Mouse (Mus musculus): ENCODE results near the gene Pla2g4d. TPM values are rescaled to one million over a fixed set of nuclear protein-coding genes. Genes with fewer than 3 reads are reported as not detected.
A peak's percentile ranks its signal among the peaks of the same experiment; 100 is the strongest.

Gene Pla2g4d
- total and polyA plus RNA-seq, 3 experiments = not detected

GRCm38 (mm10) chr2:120235381-120235780 is 53.6 kb downstream of the Pla2g4d start:
- Histone ChIP-seq H3K27ac (ENCODE audit: control insufficient read depth, low read depth, low read length) (no peak overlapping the region), H3K27me3 (ENCODE audit: control insufficient read depth in 1 of 2, insufficient read depth in 2 of 2, low read length in 2 of 2) (peaks cover 0 to 1% of the 10 kb centered on the region in 2 experiments; a peak in 2 of 4 replicates), H3K79me2 (ENCODE audit: control insufficient read depth, insufficient read depth, low read length, poor library complexity) (no peaks in the 10 kb centered on the region), H3K9ac (ENCODE audit: control insufficient read depth, low read depth, low read length, poor library complexity, severe bottlenecking) (no peak overlapping the region), H3K4me1 (ENCODE audit: control insufficient read depth in 1 of 2, insufficient read depth in 2 of 2, low read length in 2 of 2) (peaks cover 0 to 4% of the 10 kb centered on the region in 2 experiments; a peak in 1 of 4 replicates), H3K4me3 (ENCODE audit: control insufficient read depth in 1 of 2, insufficient read depth in 1 of 2, low read depth in 2 of 2, low read length in 2 of 2) (no peak overlapping the region), H3K36me3 (ENCODE audit: control insufficient read depth in 1 of 2, insufficient read depth in 2 of 2, low read length in 2 of 2) (peaks cover 0 to 4% of the 10 kb centered on the region in 2 experiments; a peak in 2 of 4 replicates), H3K9me3 (replicated peaks; ENCODE audit: insufficient read depth, low read length) (no peaks in the 10 kb centered on the region)
- DNase-seq (ENCODE audit: low read depth, low spot score) = no peak
- 0 out of 2 replicates have a peak, but pooled peaks have one; percentile 20 for TF ChIP-seq JUND (IDR thresholded peaks at IDR 0.05; ENCODE audit: low read depth, low read length)
- TF ChIP-seq MAFK (IDR thresholded peaks at IDR 0.05; ENCODE audit: borderline replicate concordance, low read depth, low read length) = no peak

- no peak overlapping the region for H3K27ac ChIP-seq (ENCODE audit: control insufficient read depth, low read depth, low read length)
- no peaks in the 10 kb centered on the region for H3K9me3 ChIP-seq (replicated peaks; ENCODE audit: insufficient read depth, low read length)
- peaks cover 0 to 4% of the 10 kb centered on the region in 2 experiments; a peak in 2 of 4 replicates for H3K36me3 ChIP-seq (ENCODE audit: control insufficient read depth in 1 of 2, insufficient read depth in 2 of 2, low read length in 2 of 2)
- DNase-seq (ENCODE audit: low read depth, low spot score) = no peak
- H3K4me1 ChIP-seq (ENCODE audit: control insufficient read depth in 1 of 2, insufficient read depth in 2 of 2, low read length in 2 of 2) = peaks cover 0 to 4% of the 10 kb centered on the region in 2 experiments; a peak in 1 of 4 replicates
- TF ChIP-seq ELF1 (IDR thresholded peaks at IDR 0.05; ENCODE audit: low read depth, low read length) (no peak), NELFE (IDR thresholded peaks at IDR 0.05; ENCODE audit: low read depth, low read length) (no peak), MYB (IDR thresholded peaks at IDR 0.05; ENCODE audit: low read depth, low read length) (no peak), MAFK (IDR thresholded peaks at IDR 0.05; ENCODE audit: borderline replicate concordance, low read depth, low read length) (no peak), ZMIZ1 (IDR thresholded peaks at IDR 0.05; ENCODE audit: low read depth, low read length) (no peak), GATA1 (IDR thresholded peaks at IDR 0.05; ENCODE audit: low read depth, low read length) (no peak), POLR2A (IDR thresholded peaks at IDR 0.05; ENCODE audit: control insufficient read depth in 1 of 2, insufficient read depth in 1 of 2, low read depth in 1 of 2, low read length in 2 of 2, poor library complexity in 1 of 2) (no peak), CTCF (IDR thresholded peaks at IDR 0.05 in 2 of 3, conservative IDR thresholded peaks at IDR 0.05 in 1 of 3; ENCODE audit: control insufficient read depth in 1 of 3, insufficient read depth in 1 of 3, low read depth in 2 of 3, low read length in 3 of 3, poor library complexity in 1 of 3, severe bottlenecking in 1 of 3) (no peak), RAD21 (IDR thresholded peaks at IDR 0.05; ENCODE audit: low read depth, low read length) (no peak), NRF1 (IDR thresholded peaks at IDR 0.05; ENCODE audit: insufficient read depth, low read depth, low read length, poor library complexity, severe bottlenecking) (no peak), MYC (IDR thresholded peaks at IDR 0.05; ENCODE audit: low read depth, low read length) (no peak), CHD2 (IDR thresholded peaks at IDR 0.05; ENCODE audit: low read length) (no peak), MEF2A (IDR thresholded peaks at IDR 0.05; ENCODE audit: extremely low read depth, insufficient replicate concordance, low read depth, low read length, poor library complexity, severe bottlenecking) (no peak), TCF12 (IDR thresholded peaks at IDR 0.05; ENCODE audit: low read depth, low read length) (no peak), EP300 (IDR thresholded peaks at IDR 0.05; ENCODE audit: low read depth in 1 of 2, low read length in 2 of 2) (no peak), KAT2A (conservative IDR thresholded peaks at IDR 0.05; ENCODE audit: low read depth, low read length) (no peak)
- H3K27me3 ChIP-seq (ENCODE audit: control insufficient read depth in 1 of 2, insufficient read depth in 2 of 2, low read length in 2 of 2) = no peaks in the 10 kb centered on the region; a peak in 1 of 4 replicates
- H3K9ac ChIP-seq (ENCODE audit: control insufficient read depth, low read depth, low read length, poor library complexity, severe bottlenecking) = no peak overlapping the region
- no peaks in the 10 kb centered on the region for H3K79me2 ChIP-seq (ENCODE audit: control insufficient read depth, insufficient read depth, low read length, poor library complexity)
- no peak overlapping the region for H3K4me3 ChIP-seq (ENCODE audit: control insufficient read depth in 1 of 2, insufficient read depth in 1 of 2, low read depth in 2 of 2, low read length in 2 of 2)
Observed at GRCm38 (mm10) chr2:120231642-120232041, 57.4 kb downstream of the Pla2g4d start.

Other genes with a start within 250 kb of the Pla2g4d start
- 14.1 and 15.8 TPM in 2 replicates for gene Ehd4, start 134.6 kb downstream of the Pla2g4d start, total RNA-seq (2012; rRNA removed)
- gene Ehd4, start 134.6 kb downstream of the Pla2g4d start, polyA plus RNA-seq (2012; ENCODE audit: insufficient read depth in 1 of 2, insufficient read length in 2 of 2, low read depth in 1 of 2, low replicate concordance in 2 of 2, missing spikeins in 1 of 2) = 10 to 100 TPM in 1 of 2 experiments, not detected in 1; 35.5 TPM
- gene Pla2g4e, start 43.9 kb downstream of the Pla2g4d start, total RNA-seq (2012; rRNA removed) = not detected in 2 replicates
- not detected for gene Pla2g4e, start 43.9 kb downstream of the Pla2g4d start, polyA plus RNA-seq (2012; ENCODE audit: insufficient read depth in 1 of 2, insufficient read length in 2 of 2, low read depth in 1 of 2, low replicate concordance in 2 of 2, missing spikeins in 1 of 2)
- 0.07 TPM in 1 of 2 replicates, not detected in the other for gene Pla2g4f, start 25.0 kb upstream of the Pla2g4d start, total RNA-seq (2012; rRNA removed)
- gene Pla2g4f, start 25.0 kb upstream of the Pla2g4d start, polyA plus RNA-seq (2012; ENCODE audit: insufficient read depth in 1 of 2, insufficient read length in 2 of 2, low read depth in 1 of 2, low replicate concordance in 2 of 2, missing spikeins in 1 of 2) = not detected
- gene Vps39, start 63.9 kb upstream of the Pla2g4d start, total RNA-seq (2012; rRNA removed) = 20.8 and 20.9 TPM in 2 replicates
- gene Vps39, start 63.9 kb upstream of the Pla2g4d start, polyA plus RNA-seq (2012; ENCODE audit: insufficient read depth in 1 of 2, insufficient read length in 2 of 2, low read depth in 1 of 2, low replicate concordance in 2 of 2, missing spikeins in 1 of 2) = 10 to 100 TPM in 1 of 2 experiments, not detected in 1; 19.6 TPM
- 2.0 and 3.1 TPM in 2 replicates for gene Ganc, start 114.7 kb upstream of the Pla2g4d start, total RNA-seq (2012; rRNA removed)
- 1 to 10 TPM in 1 of 2 experiments, not detected in 1; 4.4 TPM for gene Ganc, start 114.7 kb upstream of the Pla2g4d start, polyA plus RNA-seq (2012; ENCODE audit: insufficient read depth in 1 of 2, insufficient read length in 2 of 2, low read depth in 1 of 2, low replicate concordance in 2 of 2, missing spikeins in 1 of 2)
- gene Tmem87a, start 114.9 kb upstream of the Pla2g4d start, total RNA-seq (2012; rRNA removed) = 26.0 and 28.0 TPM in 2 replicates
- 10 to 100 TPM in 1 of 2 experiments, not detected in 1; 23.9 TPM for gene Tmem87a, start 114.9 kb upstream of the Pla2g4d start, polyA plus RNA-seq (2012; ENCODE audit: insufficient read depth in 1 of 2, insufficient read length in 2 of 2, low read depth in 1 of 2, low replicate concordance in 2 of 2, missing spikeins in 1 of 2)
- not detected in 2 replicates for gene Capn3, start 166.8 kb upstream of the Pla2g4d start, total RNA-seq (2012; rRNA removed)
- gene Capn3, start 166.8 kb upstream of the Pla2g4d start, polyA plus RNA-seq (2012; ENCODE audit: insufficient read depth in 1 of 2, insufficient read length in 2 of 2, low read depth in 1 of 2, low replicate concordance in 2 of 2, missing spikeins in 1 of 2) = not detected